Mouse (Mus musculus) kidney, adult 2 months (tissue): ENCODE measurements around the gene Wap.

Experiments used
- CTCF ChIP-seq: fragments of 200-500 bp; conservative IDR thresholded peaks from 2 replicates; pipeline ENCODE4 v1.5.1; 2011; ENCODE audit warnings: low read depth, mild to moderate bottlenecking, control low read depth, low read length, moderate library complexity, mixed read lengths; ENCODE audit not compliant: insufficient read depth, insufficient read length
- POLR2A ChIP-seq: fragments of 200-500 bp; IDR thresholded peaks from one replicate; pipeline ENCODE4 v1.6.1; 2011; ENCODE audit warnings: low read depth, low read length, control low read depth

DNA sequence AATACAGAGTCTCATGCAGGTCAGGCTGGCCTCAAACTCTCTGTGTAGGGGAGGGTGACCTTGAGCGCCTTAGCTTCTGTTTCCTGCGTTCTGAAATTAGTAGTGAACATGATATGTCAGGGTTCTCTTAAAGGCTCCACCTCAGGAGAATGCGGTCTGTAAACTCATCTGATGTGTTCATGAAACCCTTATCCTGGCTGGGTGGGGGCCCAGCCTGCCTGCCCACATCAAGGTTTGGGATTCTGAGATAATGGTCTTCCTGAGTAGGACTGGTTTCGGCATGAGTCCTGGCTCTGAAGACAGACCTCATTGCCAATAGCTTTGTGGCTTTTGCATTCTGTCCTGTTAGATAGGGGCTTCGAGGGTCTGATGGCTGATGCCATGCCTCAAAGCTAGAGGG, 43.1 kb downstream of the Wap start:
- no peak for TF ChIP-seq CTCF
- TF ChIP-seq POLR2A, result no peak
